Mouse (Mus musculus) bone marrow, adult 2 months (tissue): ENCODE data around the gene Gdf7.

Source experiments
- CTCF ChIP-seq: fragments of 200-500 bp; IDR thresholded peaks from 2 replicates; pipeline ENCODE4 v1.5.1; 2011; ENCODE audit warnings: low read length, control low read depth; ENCODE audit not compliant: control insufficient read depth, insufficient read depth
- POLR2A ChIP-seq: fragments of 200-500 bp; IDR thresholded peaks from 2 replicates; pipeline ENCODE4 v1.6.1; 2011; ENCODE audit warnings: low read depth, mild to moderate bottlenecking, control low read depth, low read length, borderline replicate concordance; ENCODE audit not compliant: control insufficient read depth

DNA sequence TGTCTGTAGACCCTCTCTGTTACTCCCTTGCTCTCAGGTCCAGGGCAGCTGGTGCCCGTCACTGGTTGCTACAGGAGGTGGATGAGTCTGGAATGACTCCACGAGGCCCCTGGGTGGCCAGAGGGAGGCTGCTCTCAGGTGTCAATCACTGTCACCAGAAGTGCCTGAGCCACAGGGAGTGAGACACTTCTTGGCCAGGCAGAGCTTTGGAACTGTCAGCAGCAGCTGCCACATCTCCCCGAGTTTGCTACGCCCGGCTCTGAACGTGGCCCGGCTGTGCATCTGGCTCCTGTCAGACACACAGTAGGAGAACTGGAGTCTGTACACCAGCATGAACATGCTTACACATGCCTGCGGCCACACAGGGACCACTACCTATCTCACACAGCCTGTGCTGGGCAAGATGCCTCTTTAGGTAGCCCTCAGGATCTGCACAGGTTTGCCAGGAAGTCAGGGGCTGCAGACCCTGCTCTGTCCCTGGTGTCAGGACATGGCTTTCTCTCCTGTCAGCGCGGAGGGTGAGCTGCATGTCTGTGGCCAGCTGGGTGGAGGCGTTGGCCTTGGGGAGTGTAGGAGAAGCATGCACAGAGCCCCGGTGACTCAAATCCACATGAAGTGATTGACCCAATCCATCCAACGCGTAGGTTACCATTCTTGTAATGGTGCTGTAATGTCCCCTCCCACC is 29.9 kb upstream of the Gdf7 start:
- TF ChIP-seq CTCF (no peak), POLR2A (no peak)
